Mouse (Mus musculus): Measurements from ENCODE around the gene Vgll4. TPM values are rescaled to one million over a fixed set of nuclear protein-coding genes. Genes with fewer than 3 reads are reported as not detected.

The Vgll4 gene
- total and polyA plus RNA-seq, 2 experiments from 2014 or later = 49.4 to 85.4 TPM

DNA sequence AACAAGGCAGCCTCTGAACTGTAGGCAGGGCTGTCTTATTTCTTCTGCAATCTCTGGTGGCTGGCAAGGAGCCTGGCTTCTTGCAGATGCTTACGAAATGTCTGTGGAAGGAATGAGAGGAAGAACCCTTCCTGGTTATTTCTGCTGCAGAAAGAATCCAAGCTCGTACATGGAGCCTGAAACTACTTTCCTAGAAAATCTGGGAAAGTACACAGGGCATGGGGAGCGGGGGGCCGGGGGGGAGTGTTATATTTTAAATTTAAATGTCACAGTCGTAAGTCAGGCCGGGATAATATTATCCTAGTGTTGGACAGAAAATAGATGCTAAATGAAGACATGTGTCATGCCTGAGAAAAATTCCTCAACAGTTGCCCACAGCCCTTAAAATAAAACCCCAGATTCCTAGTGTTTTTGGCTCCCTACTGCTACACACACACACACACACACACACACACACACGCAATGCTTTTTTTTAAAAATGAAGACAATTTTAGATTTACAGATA lies 7.2 kb upstream of the Vgll4 start:
- no peak for TF ChIP-seq CTCF (IDR thresholded peaks at IDR 0.05; ENCODE audit: low read depth)
- H3K4me3 ChIP-seq (ENCODE audit: low read length) = no peak overlapping the region
- no peak overlapping the region for H3K9ac ChIP-seq (replicated peaks; ENCODE audit: low read length)
- H3K4me2 ChIP-seq (ENCODE audit: low read depth, low read length) = no peak overlapping the region
- WGBS = 78% methylated on average over 7 of the region's 7 CpGs
- H3K27ac ChIP-seq = no peak overlapping the region
- H3K27me3 ChIP-seq (ENCODE audit: insufficient read depth, low read length) = no peaks in the 10 kb centered on the region
- no peaks in the 10 kb centered on the region for H3K36me3 ChIP-seq (ENCODE audit: insufficient read depth, low read length)
- H3K4me1 ChIP-seq (ENCODE audit: insufficient read depth, low read length) = no peaks in the 10 kb centered on the region
- DNase-seq (ENCODE audit: low spot score) (no peak), ATAC-seq (no peak)
- no peaks in the 10 kb centered on the region for H3K9me3 ChIP-seq (ENCODE audit: low read length)

DNA sequence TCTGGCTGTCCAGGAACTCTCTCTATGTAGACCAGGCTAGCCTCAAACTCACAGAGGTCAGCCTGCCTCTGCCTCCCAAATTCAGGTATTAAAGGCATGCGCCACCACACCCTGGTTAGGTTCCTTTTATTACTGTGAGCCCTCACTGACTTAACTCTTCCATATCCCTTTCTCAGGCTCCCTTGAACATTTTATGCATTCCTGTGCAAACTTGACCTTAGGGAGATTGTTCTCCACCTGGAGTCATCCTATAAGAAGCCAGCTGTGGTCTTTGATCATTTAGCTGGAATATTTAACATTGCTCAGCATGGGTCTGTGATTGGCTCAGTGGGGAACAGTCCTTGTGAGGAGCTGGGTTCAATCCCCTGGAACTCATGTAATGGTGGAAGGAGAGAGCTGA lies 4.5 kb upstream of the Vgll4 start:
- no peak for ATAC-seq
- Histone ChIP-seq H3K4me1 (ENCODE audit: insufficient read depth, low read length) (no peaks in the 10 kb centered on the region), H3K9me3 (ENCODE audit: low read length) (no peaks in the 10 kb centered on the region), H3K9ac (replicated peaks; ENCODE audit: low read length) (no peak overlapping the region), H3K4me3 (ENCODE audit: low read length) (no peak overlapping the region), H3K27me3 (ENCODE audit: insufficient read depth, low read length) (no peaks in the 10 kb centered on the region), H3K4me2 (ENCODE audit: low read depth, low read length) (no peak overlapping the region), H3K36me3 (ENCODE audit: insufficient read depth, low read length) (no peaks in the 10 kb centered on the region), H3K27ac (no peak overlapping the region)
- DNase-seq (ENCODE audit: low spot score) = no peak
- no peak for TF ChIP-seq CTCF (IDR thresholded peaks at IDR 0.05; ENCODE audit: low read depth)
- 90% methylated on average over 1 of the region's 1 CpGs for WGBS

GRCm38 (mm10) chr6:114972988-114973387 lies 3.2 kb upstream of the Vgll4 start:
- Histone ChIP-seq H3K36me3 (ENCODE audit: insufficient read depth, low read length) (no peaks in the 10 kb centered on the region), H3K4me1 (ENCODE audit: insufficient read depth, low read length) (no peaks in the 10 kb centered on the region), H3K4me3 (ENCODE audit: low read length) (no peak overlapping the region), H3K9ac (replicated peaks; ENCODE audit: low read length) (no peak overlapping the region), H3K27ac (no peak overlapping the region), H3K4me2 (ENCODE audit: low read depth, low read length) (no peak overlapping the region), H3K9me3 (ENCODE audit: low read length) (no peaks in the 10 kb centered on the region), H3K27me3 (ENCODE audit: insufficient read depth, low read length) (no peaks in the 10 kb centered on the region)
- 83% methylated on average over 1 of the region's 1 CpGs for WGBS
- ATAC-seq (no peak), DNase-seq (ENCODE audit: low spot score) (no peak)
- no peak for TF ChIP-seq CTCF (IDR thresholded peaks at IDR 0.05; ENCODE audit: low read depth)

GRCm38 (mm10) chr6:114970895-114971294 lies 1.1 kb upstream of the Vgll4 start:
- H3K9me3 ChIP-seq (ENCODE audit: low read length) = no peaks in the 10 kb centered on the region
- ATAC-seq (no peak), DNase-seq (ENCODE audit: low spot score) (peak; percentile 30)
- TF ChIP-seq CTCF (IDR thresholded peaks at IDR 0.05; ENCODE audit: low read depth) = peak; percentile 54
- no peaks in the 10 kb centered on the region for H3K27me3 ChIP-seq (ENCODE audit: insufficient read depth, low read length)
- H3K36me3 ChIP-seq (ENCODE audit: insufficient read depth, low read length) = no peaks in the 10 kb centered on the region
- no peak overlapping the region for H3K27ac ChIP-seq
- H3K4me3 ChIP-seq (ENCODE audit: low read length) = no peak overlapping the region; the same call in 1 of the 2 replicates
- WGBS = 77% methylated on average over 5 of the region's 5 CpGs
- no peaks in the 10 kb centered on the region for H3K4me1 ChIP-seq (ENCODE audit: insufficient read depth, low read length)
- H3K4me2 ChIP-seq (ENCODE audit: low read depth, low read length) = no peak overlapping the region
- no peak overlapping the region for H3K9ac ChIP-seq (replicated peaks; ENCODE audit: low read length)

DNA sequence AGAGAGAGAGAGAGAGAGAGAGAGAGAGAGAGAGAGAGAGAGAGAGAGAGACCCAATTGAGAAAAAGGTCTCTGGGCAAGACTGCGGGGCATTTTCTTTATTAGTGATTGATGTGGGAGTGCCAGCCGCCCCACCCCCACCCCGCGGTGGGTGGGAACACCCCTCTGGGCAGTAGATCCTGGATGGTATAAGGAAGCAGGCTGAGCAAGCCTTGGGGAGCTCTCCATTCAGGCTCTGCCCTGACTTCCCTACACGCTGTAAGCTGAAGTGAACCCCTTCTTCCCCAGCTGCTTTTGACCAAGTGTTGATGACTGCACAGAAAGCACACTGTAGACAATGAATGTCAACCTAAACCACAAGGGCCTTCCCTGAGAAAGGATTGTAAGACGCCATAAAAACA lies 592 bp upstream of the Vgll4 start:
- no peak for DNase-seq (ENCODE audit: low spot score)
- no peak overlapping the region; the same call in 1 of the 2 replicates for H3K4me3 ChIP-seq (ENCODE audit: low read length)
- H3K36me3 ChIP-seq (ENCODE audit: insufficient read depth, low read length) = no peaks in the 10 kb centered on the region
- ATAC-seq = no peak
- H3K9me3 ChIP-seq (ENCODE audit: low read length) = no peaks in the 10 kb centered on the region
- TF ChIP-seq CTCF (IDR thresholded peaks at IDR 0.05; ENCODE audit: low read depth) = no peak
- no peaks in the 10 kb centered on the region for H3K4me1 ChIP-seq (ENCODE audit: insufficient read depth, low read length)
- H3K27me3 ChIP-seq (ENCODE audit: insufficient read depth, low read length) = no peaks in the 10 kb centered on the region
- peak overlapping the region; percentile 96 for H3K4me2 ChIP-seq (ENCODE audit: low read depth, low read length)
- H3K27ac ChIP-seq = no peak overlapping the region
- H3K9ac ChIP-seq (replicated peaks; ENCODE audit: low read length) = no peak overlapping the region
- WGBS = 18% methylated on average over 6 of the region's 6 CpGs

- Histone ChIP-seq H3K9me3 (ENCODE audit: low read length) (no peaks in the 10 kb centered on the region), H3K27me3 (ENCODE audit: insufficient read depth, low read length) (no peaks in the 10 kb centered on the region), H3K4me1 (ENCODE audit: insufficient read depth, low read length) (no peaks in the 10 kb centered on the region), H3K36me3 (ENCODE audit: insufficient read depth, low read length) (no peaks in the 10 kb centered on the region), H3K27ac (peak overlapping the region; percentile 75), H3K4me3 (ENCODE audit: low read length) (peak overlapping the region; percentile 66), H3K4me2 (ENCODE audit: low read depth, low read length) (peak overlapping the region; percentile 96), H3K9ac (replicated peaks; ENCODE audit: low read length) (peak overlapping the region; percentile 64)
- DNase-seq (ENCODE audit: low spot score) = peak; percentile 85
- ATAC-seq = peak; percentile 79
- no peak for TF ChIP-seq CTCF (IDR thresholded peaks at IDR 0.05; ENCODE audit: low read depth)
- WGBS = under 1% methylated on average over 74 of the region's 82 CpGs
Measured at GRCm38 (mm10) chr6:114968361-114969212, 1.2 kb downstream of the Vgll4 start.

GRCm38 (mm10) chr6:114967623-114968022 lies 2.2 kb downstream of the Vgll4 start:
- no peaks in the 10 kb centered on the region for H3K4me1 ChIP-seq (ENCODE audit: insufficient read depth, low read length)
- WGBS = 41% methylated on average over 12 of the region's 12 CpGs
- no peak for TF ChIP-seq CTCF (IDR thresholded peaks at IDR 0.05; ENCODE audit: low read depth)
- H3K9me3 ChIP-seq (ENCODE audit: low read length) = no peaks in the 10 kb centered on the region
- no peak overlapping the region for H3K27ac ChIP-seq
- peak overlapping the region; percentile 96 for H3K4me2 ChIP-seq (ENCODE audit: low read depth, low read length)
- no peak overlapping the region for H3K9ac ChIP-seq (replicated peaks; ENCODE audit: low read length)
- no peaks in the 10 kb centered on the region for H3K27me3 ChIP-seq (ENCODE audit: insufficient read depth, low read length)
- DNase-seq (ENCODE audit: low spot score) (peak; percentile 24), ATAC-seq (no peak)
- no peaks in the 10 kb centered on the region for H3K36me3 ChIP-seq (ENCODE audit: insufficient read depth, low read length)
- H3K4me3 ChIP-seq (ENCODE audit: low read length) = peak overlapping the region; percentile 66

All from hindbrain, postnatal 0 days (tissue).